Mouse (Mus musculus): ENCODE measurements around the gene Adcy5. TPM values are rescaled to one million over a fixed set of nuclear protein-coding genes. Genes with fewer than 3 reads are reported as not detected.

Gene Adcy5
- 2.8 and 3.5 TPM in 2 replicates for polyA plus RNA-seq (2012; rRNA removed)

DNA sequence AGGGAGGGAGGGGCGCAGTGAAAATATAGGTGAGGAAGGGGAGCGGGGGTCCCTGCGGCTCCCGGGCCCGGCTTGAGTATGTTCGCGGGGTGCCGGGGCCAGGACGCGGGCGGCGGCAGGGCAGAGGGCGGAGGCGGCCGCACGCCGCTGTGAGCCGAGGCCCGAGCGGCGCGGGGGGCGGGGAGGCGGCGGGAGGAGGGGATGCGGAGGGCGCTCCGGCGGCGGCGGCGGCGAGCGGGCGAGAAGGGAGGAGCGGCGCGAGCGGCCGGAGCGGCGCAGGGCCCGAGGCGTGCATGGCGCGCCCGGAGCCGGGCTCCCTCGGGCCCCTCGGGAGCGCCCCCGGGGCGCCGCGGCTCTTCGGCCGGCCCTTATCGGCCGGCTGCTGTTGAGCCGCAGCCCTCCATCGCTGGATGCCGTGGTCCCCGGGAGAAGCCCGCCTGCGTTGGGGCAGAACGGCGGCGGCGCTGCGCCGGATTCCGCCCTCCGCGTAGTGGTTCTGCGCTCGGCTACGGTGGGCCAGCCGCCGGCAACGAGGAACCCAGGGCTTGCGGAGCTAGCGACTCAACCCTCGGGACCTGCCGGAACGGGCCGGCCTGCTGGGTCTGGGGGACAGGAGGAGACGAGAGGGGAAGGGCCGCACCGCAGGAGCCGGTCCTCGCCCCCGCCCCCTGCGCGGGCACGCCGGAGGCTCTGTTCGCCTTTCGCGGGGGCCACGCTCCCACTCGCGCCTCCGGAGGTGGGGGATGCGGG lies at the start of gene Adcy5:
Adcy5 (plus strand) TSS at position 237 of the 750 bp plus-strand sequence.
- peak within 1 kb of the TSS; percentile 75 for H3K4me3 ChIP-seq (ENCODE audit: control insufficient read depth, low read depth, low read length)
- no peak within 1 kb of the TSS; the same call in 1 of the 2 replicates for H3K27ac ChIP-seq (ENCODE audit: control insufficient read depth, insufficient read depth, low read depth, low read length)
- H3K36me3 ChIP-seq (ENCODE audit: control insufficient read depth, insufficient read depth, low read length), result no peaks in the 10 kb centered on the region
- H3K27me3 ChIP-seq (ENCODE audit: control insufficient read depth, insufficient read depth, low read length), result peaks cover 2% of the 10 kb centered on the region; the same call in 1 of the 2 replicates
- TF ChIP-seq POLR2A (IDR thresholded peaks at IDR 0.05; ENCODE audit: control insufficient read depth, low read depth, low read length) (no peak), CTCF (IDR thresholded peaks at IDR 0.05; ENCODE audit: control insufficient read depth, insufficient read depth, insufficient replicate concordance, low read depth, low read length) (no peak)
- H3K4me1 ChIP-seq (ENCODE audit: control insufficient read depth, insufficient read depth, low read length), result peaks cover 7% of the 10 kb centered on the region

DNA sequence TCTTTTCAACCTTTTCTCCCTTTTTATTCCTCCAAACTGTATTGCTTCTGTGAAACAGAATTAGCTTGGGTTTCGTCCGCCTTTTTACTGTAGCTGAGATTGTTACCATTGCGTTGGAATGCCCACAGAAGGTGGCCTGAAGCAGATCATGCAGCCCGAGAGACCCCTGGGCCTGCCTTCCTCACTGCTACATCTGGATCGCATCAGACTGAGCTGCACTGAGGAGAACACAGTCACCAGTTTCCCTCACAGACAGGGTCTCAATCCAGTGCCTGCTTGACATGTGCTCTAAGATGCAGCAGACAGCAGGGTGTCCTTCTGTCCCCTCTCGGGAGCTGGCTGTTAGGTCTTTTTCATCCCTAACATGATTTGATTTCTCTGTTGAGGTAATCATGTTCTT lies 46.7 kb upstream of the Adcy5 start:
- H3K27ac ChIP-seq (ENCODE audit: control insufficient read depth, insufficient read depth, low read depth, low read length), result no peak overlapping the region
- H3K4me3 ChIP-seq (ENCODE audit: control insufficient read depth, low read depth, low read length), result no peak overlapping the region
- TF ChIP-seq POLR2A (IDR thresholded peaks at IDR 0.05; ENCODE audit: control insufficient read depth, low read depth, low read length) (no peak), CTCF (IDR thresholded peaks at IDR 0.05; ENCODE audit: control insufficient read depth, insufficient read depth, insufficient replicate concordance, low read depth, low read length) (no peak)
- H3K4me1 ChIP-seq (ENCODE audit: control insufficient read depth, insufficient read depth, low read length), result no peaks in the 10 kb centered on the region
- no peaks in the 10 kb centered on the region; the same call in none of the 2 replicates for H3K36me3 ChIP-seq (ENCODE audit: control insufficient read depth, insufficient read depth, low read length)
- no peaks in the 10 kb centered on the region for H3K27me3 ChIP-seq (ENCODE audit: control insufficient read depth, insufficient read depth, low read length)

DNA sequence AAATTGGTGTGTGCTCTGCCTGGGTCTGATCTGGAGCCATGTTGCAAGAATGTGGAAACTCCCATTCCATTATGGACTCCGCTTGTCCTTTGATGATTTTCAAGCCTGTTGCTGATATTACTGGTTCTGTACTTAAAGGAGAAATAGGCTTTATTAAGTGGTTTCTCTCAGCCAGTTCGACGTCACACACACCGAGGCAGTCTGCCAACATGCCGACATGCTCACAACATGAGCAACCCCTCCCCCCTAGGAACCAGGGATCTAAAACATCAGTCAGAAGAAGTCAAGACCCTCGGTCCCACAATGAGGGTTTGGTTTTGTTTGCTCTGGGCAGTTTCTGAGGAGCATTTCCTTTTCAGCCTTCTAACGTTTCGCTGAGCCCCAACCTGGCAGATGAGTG lies 45.5 kb upstream of the Adcy5 start:
- H3K27me3 ChIP-seq (ENCODE audit: control insufficient read depth, insufficient read depth, low read length), result no peaks in the 10 kb centered on the region
- 0 out of 2 replicates have a peak overlapping the region, but pooled peaks have one; percentile 3 for H3K27ac ChIP-seq (ENCODE audit: control insufficient read depth, insufficient read depth, low read depth, low read length)
- TF ChIP-seq CTCF (IDR thresholded peaks at IDR 0.05; ENCODE audit: control insufficient read depth, insufficient read depth, insufficient replicate concordance, low read depth, low read length) (no peak), POLR2A (IDR thresholded peaks at IDR 0.05; ENCODE audit: control insufficient read depth, low read depth, low read length) (no peak)
- no peaks in the 10 kb centered on the region; the same call in none of the 2 replicates for H3K36me3 ChIP-seq (ENCODE audit: control insufficient read depth, insufficient read depth, low read length)
- no peaks in the 10 kb centered on the region for H3K4me1 ChIP-seq (ENCODE audit: control insufficient read depth, insufficient read depth, low read length)
- no peak overlapping the region for H3K4me3 ChIP-seq (ENCODE audit: control insufficient read depth, low read depth, low read length)

DNA sequence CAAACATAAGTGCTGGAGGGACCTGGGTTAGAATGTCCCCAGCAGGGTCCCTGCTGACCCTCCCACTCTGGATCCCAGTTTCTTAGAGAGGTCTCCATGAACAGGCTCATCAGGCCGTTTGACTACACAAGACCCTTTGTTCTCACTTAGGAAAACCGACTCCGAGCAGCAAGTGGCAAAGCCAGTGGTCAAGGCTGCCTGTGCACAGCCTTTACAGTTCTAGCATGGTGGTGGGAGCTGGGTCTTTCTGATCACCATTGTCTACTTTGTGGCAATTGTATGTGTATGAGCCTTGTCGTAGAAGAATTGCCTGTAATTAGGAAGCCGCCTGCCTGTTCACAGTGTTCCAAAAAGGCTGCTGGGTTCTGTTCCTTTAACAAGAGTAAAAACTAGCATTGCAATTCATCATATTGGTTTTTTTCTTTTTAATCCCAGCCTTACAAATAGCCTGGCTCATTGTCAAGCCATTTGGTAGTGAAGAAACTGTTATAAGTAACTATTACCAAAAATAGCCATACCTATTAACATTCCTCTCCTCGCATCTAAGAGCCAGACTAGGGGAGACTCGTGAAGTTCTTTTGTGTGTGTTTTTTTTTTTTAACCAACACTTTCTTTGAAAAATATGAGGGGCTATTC lies 44.9 kb upstream of the Adcy5 start:
- no peak overlapping the region for H3K27ac ChIP-seq (ENCODE audit: control insufficient read depth, insufficient read depth, low read depth, low read length)
- TF ChIP-seq POLR2A (IDR thresholded peaks at IDR 0.05; ENCODE audit: control insufficient read depth, low read depth, low read length) (no peak), CTCF (IDR thresholded peaks at IDR 0.05; ENCODE audit: control insufficient read depth, insufficient read depth, insufficient replicate concordance, low read depth, low read length) (no peak)
- no peaks in the 10 kb centered on the region; the same call in none of the 2 replicates for H3K36me3 ChIP-seq (ENCODE audit: control insufficient read depth, insufficient read depth, low read length)
- H3K4me1 ChIP-seq (ENCODE audit: control insufficient read depth, insufficient read depth, low read length), result no peaks in the 10 kb centered on the region
- H3K4me3 ChIP-seq (ENCODE audit: control insufficient read depth, low read depth, low read length), result no peak overlapping the region
- H3K27me3 ChIP-seq (ENCODE audit: control insufficient read depth, insufficient read depth, low read length), result no peaks in the 10 kb centered on the region

DNA sequence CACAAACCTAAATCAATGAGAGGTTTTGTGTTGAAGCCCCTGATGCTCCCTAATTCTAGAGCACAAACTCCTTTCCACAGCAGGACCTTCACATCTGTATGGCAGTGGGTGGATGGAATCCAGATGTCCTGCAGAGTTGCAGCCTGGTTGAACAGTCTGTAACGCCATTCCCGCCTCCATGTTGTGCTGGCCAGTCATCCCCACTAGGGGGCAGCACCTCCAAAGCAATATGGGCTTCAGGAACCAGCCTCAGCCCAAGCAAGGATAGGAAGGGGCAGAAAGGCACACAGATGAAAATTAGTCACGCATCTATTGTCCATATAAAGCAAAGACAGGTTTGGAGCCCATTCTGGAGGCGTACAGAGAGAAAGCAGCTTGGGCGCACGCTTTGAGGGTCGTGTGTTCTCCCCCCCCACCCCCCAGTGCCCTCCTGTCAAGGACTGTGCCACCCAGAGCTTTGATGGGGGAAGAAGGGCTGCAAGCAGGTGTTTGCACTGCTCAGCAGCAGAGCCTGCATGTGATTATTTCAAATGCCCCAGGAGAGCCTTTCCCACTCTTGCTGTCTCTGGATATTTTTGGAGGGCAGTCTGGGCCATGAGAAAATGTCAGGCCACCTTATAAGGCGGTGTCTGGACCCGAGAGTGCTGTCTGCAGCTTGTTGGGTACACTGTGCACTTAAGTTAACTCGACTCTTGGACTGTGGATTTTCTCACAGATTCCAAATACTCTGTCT lies 44.1 kb upstream of the Adcy5 start:
- H3K27ac ChIP-seq (ENCODE audit: control insufficient read depth, insufficient read depth, low read depth, low read length), result no peak overlapping the region
- H3K36me3 ChIP-seq (ENCODE audit: control insufficient read depth, insufficient read depth, low read length), result no peaks in the 10 kb centered on the region; the same call in none of the 2 replicates
- no peaks in the 10 kb centered on the region for H3K4me1 ChIP-seq (ENCODE audit: control insufficient read depth, insufficient read depth, low read length)
- no peak overlapping the region for H3K4me3 ChIP-seq (ENCODE audit: control insufficient read depth, low read depth, low read length)
- TF ChIP-seq POLR2A (IDR thresholded peaks at IDR 0.05; ENCODE audit: control insufficient read depth, low read depth, low read length) (no peak), CTCF (IDR thresholded peaks at IDR 0.05; ENCODE audit: control insufficient read depth, insufficient read depth, insufficient replicate concordance, low read depth, low read length) (peak; percentile 94)
- H3K27me3 ChIP-seq (ENCODE audit: control insufficient read depth, insufficient read depth, low read length), result no peaks in the 10 kb centered on the region

DNA sequence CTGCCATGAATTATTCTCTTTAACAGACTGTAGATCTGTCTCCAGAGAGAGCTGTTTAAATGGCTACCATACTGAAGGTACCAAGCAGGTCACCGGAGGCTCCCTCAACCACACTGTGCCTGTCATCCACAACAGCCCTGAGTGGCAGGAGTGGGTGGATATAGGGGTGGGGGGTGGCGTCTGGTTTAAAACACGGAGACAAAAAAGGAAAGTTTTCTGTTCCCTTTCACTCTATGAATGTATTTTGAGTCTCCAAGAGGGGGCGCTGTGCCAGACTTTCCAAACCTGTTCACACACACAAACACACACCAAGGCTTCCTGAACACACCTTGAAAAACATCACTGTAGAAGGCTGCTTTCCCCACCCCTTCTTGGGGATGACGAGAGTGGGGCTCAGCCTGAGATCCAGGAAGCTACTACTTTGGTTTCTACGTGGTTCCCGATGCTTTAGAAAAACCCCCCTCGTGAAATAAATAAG lies 43.5 kb upstream of the Adcy5 start:
- H3K4me1 ChIP-seq (ENCODE audit: control insufficient read depth, insufficient read depth, low read length), result no peaks in the 10 kb centered on the region
- TF ChIP-seq CTCF (IDR thresholded peaks at IDR 0.05; ENCODE audit: control insufficient read depth, insufficient read depth, insufficient replicate concordance, low read depth, low read length), result no peak
- TF ChIP-seq POLR2A (IDR thresholded peaks at IDR 0.05; ENCODE audit: control insufficient read depth, low read depth, low read length), result no peak
- no peak overlapping the region for H3K27ac ChIP-seq (ENCODE audit: control insufficient read depth, insufficient read depth, low read depth, low read length)
- no peaks in the 10 kb centered on the region for H3K27me3 ChIP-seq (ENCODE audit: control insufficient read depth, insufficient read depth, low read length)
- H3K36me3 ChIP-seq (ENCODE audit: control insufficient read depth, insufficient read depth, low read length), result no peaks in the 10 kb centered on the region; the same call in 1 of the 2 replicates
- H3K4me3 ChIP-seq (ENCODE audit: control insufficient read depth, low read depth, low read length), result no peak overlapping the region

DNA sequence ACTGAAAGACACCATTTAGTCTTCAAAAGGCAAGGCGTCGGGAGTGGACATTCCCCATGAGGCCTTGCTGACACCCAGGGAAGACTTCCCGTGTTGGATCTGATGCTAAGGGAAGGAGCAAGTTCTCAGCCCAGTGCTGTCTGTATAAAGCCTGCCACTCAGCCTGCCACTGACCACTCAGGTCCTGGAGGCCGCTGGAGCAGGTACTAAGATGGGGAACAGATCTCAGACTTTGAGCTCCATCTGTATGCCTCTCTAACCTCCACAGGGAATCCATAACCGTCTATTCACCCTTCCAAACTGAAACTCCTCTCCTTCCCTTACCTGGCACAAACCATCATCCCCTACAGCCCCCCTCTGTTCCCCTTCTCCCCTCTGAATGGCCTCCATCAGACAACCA lies 41.2 kb upstream of the Adcy5 start:
- Histone ChIP-seq H3K4me1 (ENCODE audit: control insufficient read depth, insufficient read depth, low read length) (no peaks in the 10 kb centered on the region), H3K36me3 (ENCODE audit: control insufficient read depth, insufficient read depth, low read length) (no peaks in the 10 kb centered on the region)
- TF ChIP-seq CTCF (IDR thresholded peaks at IDR 0.05; ENCODE audit: control insufficient read depth, insufficient read depth, insufficient replicate concordance, low read depth, low read length) (no peak), POLR2A (IDR thresholded peaks at IDR 0.05; ENCODE audit: control insufficient read depth, low read depth, low read length) (no peak)

More for the DNA sequence above, 41.2 kb upstream of the Adcy5 start:
- H3K27ac ChIP-seq (ENCODE audit: control insufficient read depth, insufficient read depth, low read depth, low read length), result no peak overlapping the region
- H3K4me3 ChIP-seq (ENCODE audit: control insufficient read depth, low read depth, low read length), result no peak overlapping the region
- no peaks in the 10 kb centered on the region for H3K27me3 ChIP-seq (ENCODE audit: control insufficient read depth, insufficient read depth, low read length)
